Mouse (Mus musculus): ENCODE data around the gene Tbx6.

Tbx6 gene

GRCm38 (mm10) chr7:126794271-126794605, 13.0 kb downstream of the Tbx6 start:
- no peak for DNase-seq (ENCODE audit: low spot score)

GRCm38 (mm10) chr7:126795387-126796317, 14.4 kb downstream of the Tbx6 start:
- no peak for DNase-seq (ENCODE audit: low spot score)

GRCm38 (mm10) chr7:126796350-126796932, 15.2 kb downstream of the Tbx6 start:
- no peak for DNase-seq (ENCODE audit: low spot score)

- DNase-seq (ENCODE audit: low spot score): no peak
These were observed 16.3 kb downstream of the Tbx6 start, which contains the start of gene Fam57b for GRCm38 (mm10) chr7:126797411-126798126. Gene Fam57b (plus strand): TSS chr7:126797668.

GRCm38 (mm10) chr7:126798127-126799049, 17.1 kb downstream of the Tbx6 start:
- peak; percentile 47 for DNase-seq (ENCODE audit: low spot score)

GRCm38 (mm10) chr7:126799050-126799467, 17.8 kb downstream of the Tbx6 start:
- peak; percentile 91 for DNase-seq (ENCODE audit: low spot score)

GRCm38 (mm10) chr7:126799468-126800268, 18.4 kb downstream of the Tbx6 start:
- peak; percentile 65 for DNase-seq (ENCODE audit: low spot score)

GRCm38 (mm10) chr7:126800269-126801056, 19.2 kb downstream of the Tbx6 start:
- DNase-seq (ENCODE audit: low spot score): no peak

- no peak for DNase-seq (ENCODE audit: low spot score)
These were observed 19.8 kb downstream of the Tbx6 start for GRCm38 (mm10) chr7:126801057-126801422.

GRCm38 (mm10) chr7:126802134-126802889, 21.0 kb downstream of the Tbx6 start:
- DNase-seq (ENCODE audit: low spot score): no peak

- DNase-seq (ENCODE audit: low spot score): no peak
These were observed 21.9 kb downstream of the Tbx6 start for GRCm38 (mm10) chr7:126803181-126803580.

- DNase-seq (ENCODE audit: low spot score): no peak
These were observed 22.5 kb downstream of the Tbx6 start for GRCm38 (mm10) chr7:126803751-126804150.

- DNase-seq (ENCODE audit: low spot score): no peak
These were observed 25.7 kb downstream of the Tbx6 start for GRCm38 (mm10) chr7:126806956-126807355.

- no peak for DNase-seq (ENCODE audit: low spot score)
These were observed 26.1 kb downstream of the Tbx6 start for GRCm38 (mm10) chr7:126807405-126807804.

- DNase-seq (ENCODE audit: low spot score): peak; percentile 74
These were observed 27.6 kb downstream of the Tbx6 start for GRCm38 (mm10) chr7:126808703-126809455.

- DNase-seq (ENCODE audit: low spot score): no peak
These were observed 28.6 kb downstream of the Tbx6 start for GRCm38 (mm10) chr7:126809723-126810369.

- no peak for DNase-seq (ENCODE audit: low spot score)
These were observed 34.5 kb downstream of the Tbx6 start for GRCm38 (mm10) chr7:126815726-126816222.

- no peak for DNase-seq (ENCODE audit: low spot score)
These were observed 35.2 kb downstream of the Tbx6 start for GRCm38 (mm10) chr7:126816494-126816893.

Data from c-Kit-positive CD71-positive TER-119-positive erythroid progenitor cells, embryonic 14.5 days (primary cell).